Mouse (Mus musculus) E14TG2a.4 (cell line): Measurements from ENCODE around the gene Dcpp1.
A peak's percentile ranks its signal among the peaks of the same experiment; 100 is the strongest.
"Not testable (repeated sequence)": the region's sequence is repeated elsewhere in the genome, so short reads cannot be mapped to it uniquely, and the experiment has no call there.

Source experiments
- H3K27me3 ChIP-seq: 2 replicates; pipeline ENCODE4 v1.6.1; 2014; ENCODE audit warnings: low read length, control low read depth; ENCODE audit not compliant: insufficient read depth
- H3K36me3 ChIP-seq: 2 replicates; pipeline ENCODE4 v1.6.1; 2014; ENCODE audit warnings: low read length, control low read depth; ENCODE audit not compliant: insufficient read depth
- H3K4me1 ChIP-seq: replicated peaks from 2 replicates; pipeline ENCODE4 v1.6.1; 2014; ENCODE audit warnings: low read depth, low read length, control low read depth
- H3K4me3 ChIP-seq: replicated peaks from 2 replicates; pipeline ENCODE4 v1.5.1; 2014; ENCODE audit warnings: mild to moderate bottlenecking, low read length
- H3K9me3 ChIP-seq: 2 replicates; pipeline ENCODE4 v1.6.1; 2014; ENCODE audit warnings: low read length, control low read depth
- CTCF ChIP-seq: conservative IDR thresholded peaks from 2 replicates; pipeline ENCODE4 v1.5.1; 2014; ENCODE audit warnings: low read length
- NANOG ChIP-seq: IDR thresholded peaks from 2 replicates; pipeline ENCODE4 v1.6.1; 2014; ENCODE audit warnings: borderline replicate concordance, low read length, mixed read lengths
- POU5F1 ChIP-seq: IDR thresholded peaks from 2 replicates; pipeline ENCODE4 v1.6.1; 2014; ENCODE audit warnings: low read length, borderline replicate concordance

Dcpp1 gene

DNA sequence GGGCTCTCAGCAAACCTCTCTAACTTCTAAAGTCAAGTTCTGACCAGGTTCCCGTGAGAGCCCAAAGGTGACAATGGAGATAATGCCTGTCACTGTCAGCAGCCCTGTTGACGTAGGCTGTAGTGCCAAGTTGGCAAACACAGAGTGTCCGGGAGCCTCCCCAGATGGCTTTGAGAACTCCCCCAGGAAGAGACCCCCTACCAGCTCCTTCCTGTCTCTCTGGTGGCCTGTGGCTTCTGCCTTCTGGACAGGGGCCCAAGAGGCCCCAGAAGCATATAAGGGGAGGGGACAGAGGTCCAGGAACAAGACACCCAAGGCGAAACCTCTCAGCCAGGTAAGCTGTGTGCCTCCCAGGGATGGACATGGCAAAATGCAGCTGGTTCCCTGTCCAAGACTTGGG is at the start of gene Dcpp1, which contains the start of gene Dcpp2:
Dcpp1 (plus strand) TSS at position 301 of the 400 bp plus-strand sequence.
Dcpp2 (plus strand) TSS at position 305 of the 400 bp plus-strand sequence.
- peaks cover 44% of the 10 kb centered on the region for H3K9me3 ChIP-seq
- not testable (repeated sequence) for H3K4me3 ChIP-seq, H3K27me3 ChIP-seq, H3K36me3 ChIP-seq, H3K4me1 ChIP-seq

DNA sequence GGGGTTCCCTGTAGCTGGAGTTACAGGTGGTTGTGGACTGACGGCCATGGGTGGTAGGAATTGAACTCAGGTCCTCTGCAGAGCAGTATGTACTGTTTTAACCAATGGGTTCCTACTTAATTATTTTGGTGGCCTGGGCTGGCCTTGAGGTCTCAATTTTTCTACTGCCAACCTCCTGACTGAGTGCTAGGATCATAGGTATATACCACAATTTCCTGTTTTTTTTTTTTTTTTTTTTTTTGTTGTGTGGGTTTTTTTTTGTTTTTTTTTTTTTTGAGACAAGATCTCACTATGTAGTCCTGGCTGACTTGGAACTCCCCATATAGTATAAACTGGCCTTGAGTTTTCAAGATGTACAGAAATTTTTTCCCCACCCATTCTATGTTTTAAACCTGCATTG is 49.5 kb upstream of the Dcpp1 start:
- peaks cover 13% of the 10 kb centered on the region for H3K27me3 ChIP-seq
- H3K4me3 ChIP-seq = no peak overlapping the region
- H3K4me1 ChIP-seq = peaks cover 51% of the 10 kb centered on the region
- peaks cover 15% of the 10 kb centered on the region for H3K36me3 ChIP-seq
- no peaks in the 10 kb centered on the region; the same call in 1 of the 2 replicates for H3K9me3 ChIP-seq
- TF ChIP-seq POU5F1 (no peak), CTCF (no peak), NANOG (no peak)

GRCm38 (mm10) chr17:23836006-23836575 is 44.6 kb upstream of the Dcpp1 start, which contains the start of gene Prss33:
Prss33 (minus strand) TSS chr17:23836056.
- H3K4me3 ChIP-seq = peak within 1 kb of the TSS; percentile 67
- H3K4me1 ChIP-seq = peaks cover 32% of the 10 kb centered on the region
- no peaks in the 10 kb centered on the region for H3K9me3 ChIP-seq
- no peak for TF ChIP-seq NANOG
- no peak for TF ChIP-seq CTCF
- TF ChIP-seq POU5F1 = no peak
- no peaks in the 10 kb centered on the region; the same call in 1 of the 2 replicates for H3K36me3 ChIP-seq
- H3K27me3 ChIP-seq = peaks cover 17% of the 10 kb centered on the region

DNA sequence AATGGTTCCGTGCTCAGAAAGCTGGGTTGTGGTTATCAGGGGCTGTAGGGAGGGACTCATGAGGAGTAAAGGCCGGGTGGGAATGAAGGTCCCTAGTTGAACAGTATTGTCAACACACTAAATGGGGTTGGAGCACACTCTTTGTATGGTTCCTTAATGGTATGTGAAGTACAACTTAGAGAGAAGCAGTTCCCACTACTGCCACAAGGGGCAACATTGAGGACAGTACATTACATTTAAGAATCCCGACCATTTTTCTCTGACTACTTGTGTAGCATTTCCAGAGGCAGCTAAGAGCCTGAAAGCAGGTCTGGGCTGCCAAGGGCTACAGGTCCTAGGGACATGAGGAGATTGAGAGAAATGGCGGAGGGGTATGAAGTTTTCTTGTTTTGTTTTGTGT is 39.5 kb upstream of the Dcpp1 start:
- no peaks in the 10 kb centered on the region for H3K9me3 ChIP-seq
- 0 out of 2 replicates have a peak, but pooled peaks cover 4% of the 10 kb centered on the region for H3K27me3 ChIP-seq
- H3K4me1 ChIP-seq = peaks cover 14% of the 10 kb centered on the region
- H3K36me3 ChIP-seq = peaks cover 6% of the 10 kb centered on the region; the same call in 1 of the 2 replicates
- no peak overlapping the region for H3K4me3 ChIP-seq
- TF ChIP-seq NANOG = no peak
- no peak for TF ChIP-seq POU5F1
- peak; percentile 96 for TF ChIP-seq CTCF

GRCm38 (mm10) chr17:23843141-23843811 is 37.4 kb upstream of the Dcpp1 start:
- TF ChIP-seq POU5F1 = no peak
- TF ChIP-seq NANOG = no peak
- TF ChIP-seq CTCF = peak; percentile 64
- no peaks in the 10 kb centered on the region for H3K9me3 ChIP-seq
- H3K4me1 ChIP-seq = peaks cover 7% of the 10 kb centered on the region
- H3K4me3 ChIP-seq = peak overlapping the region; percentile 74
- H3K27me3 ChIP-seq = no peaks in the 10 kb centered on the region; the same call in 1 of the 2 replicates
- peaks cover 6% of the 10 kb centered on the region; the same call in 1 of the 2 replicates for H3K36me3 ChIP-seq

DNA sequence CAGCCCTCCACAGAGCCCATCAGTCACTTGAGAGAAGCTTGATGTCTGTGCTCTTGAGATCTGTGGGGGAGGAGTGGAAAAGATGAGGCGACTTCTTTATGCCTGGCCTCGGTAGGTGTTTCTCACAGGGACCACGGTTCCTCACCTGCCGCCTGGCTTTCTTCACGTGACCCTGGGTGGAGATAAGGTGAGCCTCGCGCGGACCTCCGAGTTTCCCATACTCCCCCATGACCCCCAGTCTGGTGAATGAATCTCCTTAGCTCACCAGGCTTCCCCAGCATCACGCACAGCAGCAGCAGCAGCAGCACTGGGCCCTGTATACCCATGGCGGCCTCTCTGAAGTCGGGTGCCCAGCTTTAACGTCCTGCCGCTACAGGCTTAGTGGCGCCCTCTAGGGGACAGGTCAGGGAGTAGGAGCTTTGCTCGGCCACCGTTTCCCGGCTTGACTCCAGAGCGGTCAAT is 36.8 kb upstream of the Dcpp1 start, which contains the start of the genes Prss32 and Prss41:
Prss32 (plus strand) TSS at position 44 of the 462 bp plus-strand sequence.
Prss41 (minus strand) TSS at position 361 of the 462 bp plus-strand sequence.
- TF ChIP-seq POU5F1 (no peak), CTCF (peak; percentile 75)
- peaks cover 7% of the 10 kb centered on the region for H3K4me1 ChIP-seq
- H3K36me3 ChIP-seq = peaks cover 6% of the 10 kb centered on the region; the same call in 1 of the 2 replicates
- H3K4me3 ChIP-seq = peak within 1 kb of the TSS; percentile 74
- no peaks in the 10 kb centered on the region; the same call in 1 of the 2 replicates for H3K27me3 ChIP-seq
- no peaks in the 10 kb centered on the region for H3K9me3 ChIP-seq

GRCm38 (mm10) chr17:23850028-23850427 is 30.6 kb upstream of the Dcpp1 start:
- peak; percentile 27 for TF ChIP-seq CTCF
- no peak for TF ChIP-seq NANOG
- no peaks in the 10 kb centered on the region; the same call in 1 of the 2 replicates for H3K27me3 ChIP-seq
- no peaks in the 10 kb centered on the region for H3K9me3 ChIP-seq
- 0 out of 2 replicates have a peak, but pooled peaks cover 3% of the 10 kb centered on the region for H3K4me1 ChIP-seq
- no peaks in the 10 kb centered on the region for H3K36me3 ChIP-seq
- H3K4me3 ChIP-seq = no peak overlapping the region

DNA sequence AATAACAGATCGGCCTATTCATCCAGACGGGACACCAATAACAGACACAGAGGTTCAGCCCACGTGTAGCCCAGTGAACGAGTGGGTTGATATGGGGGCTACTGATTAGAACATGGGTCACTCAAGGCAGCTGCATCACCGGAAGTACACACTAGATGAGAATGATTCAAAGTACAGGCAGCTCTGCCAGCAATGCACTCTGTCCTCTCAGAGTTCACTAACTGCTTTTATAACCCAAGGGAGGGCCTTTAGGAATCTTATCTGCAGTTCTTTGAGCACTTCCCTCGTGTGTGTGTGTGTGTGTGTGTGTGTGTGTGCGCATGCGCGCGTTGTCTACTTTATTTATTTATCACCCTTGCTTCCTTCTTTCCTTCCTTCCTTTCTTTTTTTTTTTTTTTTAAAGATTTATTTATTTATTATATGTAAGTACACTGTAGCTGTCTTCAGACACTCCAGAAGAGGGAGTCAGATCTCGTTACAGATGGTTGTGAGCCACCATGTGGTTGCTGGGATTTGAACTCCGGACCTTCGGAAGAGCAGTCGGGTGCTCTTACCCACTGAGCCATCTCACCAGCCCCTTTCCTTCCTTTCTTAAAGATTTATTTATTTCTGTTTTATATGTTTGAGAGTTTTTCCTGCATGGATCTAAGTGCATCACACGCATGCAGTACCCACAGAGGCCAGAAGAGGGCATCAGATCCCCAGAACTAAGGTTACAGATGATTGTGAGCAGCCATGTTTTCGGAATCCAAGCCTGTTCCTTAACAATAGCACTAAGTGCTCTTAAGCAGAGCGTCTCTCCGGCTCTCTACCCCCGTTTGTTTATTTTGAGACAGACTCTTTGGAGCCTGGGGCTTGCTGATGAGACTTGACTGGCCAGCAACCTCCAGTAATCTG is 29.6 kb upstream of the Dcpp1 start:
- Histone ChIP-seq H3K27me3 (no peaks in the 10 kb centered on the region; the same call in 1 of the 2 replicates), H3K4me3 (no peak overlapping the region), H3K9me3 (no peaks in the 10 kb centered on the region), H3K36me3 (no peaks in the 10 kb centered on the region), H3K4me1 (0 out of 2 replicates have a peak, but pooled peaks cover 3% of the 10 kb centered on the region)
- TF ChIP-seq CTCF (peak; percentile 86), NANOG (no peak)
